Mouse (Mus musculus): ENCODE data around the gene Steap3.

Gene Steap3

DNA sequence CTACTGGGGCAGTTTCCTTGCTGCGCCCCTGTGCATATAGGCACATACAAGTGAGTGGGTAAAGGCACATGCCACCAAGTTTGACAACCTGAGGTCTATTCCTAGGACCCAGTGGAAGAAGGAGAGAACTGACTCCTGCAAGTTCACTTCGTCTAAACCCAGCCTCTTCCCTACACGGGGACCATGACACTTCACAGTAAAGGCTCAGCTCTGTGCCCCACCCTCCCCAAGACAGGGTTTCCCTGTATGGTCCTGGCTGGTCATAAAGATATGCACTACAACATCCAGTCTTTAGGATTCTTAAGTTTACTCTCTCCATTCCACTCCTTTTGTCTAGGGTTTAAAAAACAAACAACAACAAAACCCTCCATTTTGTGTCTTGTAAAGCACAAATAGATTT lies 21.9 kb downstream of the Steap3 start:
- DNase-seq (ENCODE audit: low spot score), result no peak

DNA sequence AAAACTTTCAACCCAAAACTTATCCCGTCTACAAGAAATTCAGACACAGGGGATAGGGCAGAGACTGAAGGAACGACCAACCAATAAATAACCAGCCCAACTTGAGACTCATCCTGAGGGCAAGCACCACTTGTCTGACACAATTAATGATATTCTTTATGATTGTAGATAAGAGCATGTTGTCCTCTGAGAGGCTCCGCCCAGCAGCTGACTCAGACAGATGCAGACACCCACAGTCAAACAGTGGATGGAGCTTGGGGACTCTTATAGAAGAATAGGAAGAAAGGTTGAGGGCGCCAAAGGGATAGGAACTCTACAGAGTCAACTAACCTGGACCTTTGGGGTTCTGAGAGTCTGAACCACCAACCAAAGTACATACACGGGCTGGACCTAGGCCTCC lies 22.7 kb downstream of the Steap3 start:
- no peak for DNase-seq (ENCODE audit: low spot score)

DNA sequence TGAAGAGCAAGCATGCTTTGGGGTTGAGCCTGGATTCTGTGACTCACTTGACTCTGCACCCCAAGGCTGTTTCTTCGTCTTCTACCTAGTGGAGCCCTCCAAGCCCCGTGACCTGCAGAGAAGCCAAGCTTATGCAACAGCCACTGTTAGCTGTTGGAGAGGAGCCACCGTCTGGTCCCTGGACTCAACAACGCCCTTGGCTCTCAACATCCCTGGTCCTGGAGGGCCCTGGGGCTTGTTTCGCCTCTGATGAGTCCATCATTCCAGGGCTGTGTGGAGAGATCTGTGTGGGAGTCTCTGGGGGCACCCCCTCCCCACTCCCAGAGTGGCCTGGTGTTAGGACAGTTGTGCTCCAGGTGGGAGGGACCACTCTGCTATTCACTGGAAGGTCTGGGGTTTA lies 24.3 kb downstream of the Steap3 start:
- DNase-seq (ENCODE audit: low spot score), result no peak

DNA sequence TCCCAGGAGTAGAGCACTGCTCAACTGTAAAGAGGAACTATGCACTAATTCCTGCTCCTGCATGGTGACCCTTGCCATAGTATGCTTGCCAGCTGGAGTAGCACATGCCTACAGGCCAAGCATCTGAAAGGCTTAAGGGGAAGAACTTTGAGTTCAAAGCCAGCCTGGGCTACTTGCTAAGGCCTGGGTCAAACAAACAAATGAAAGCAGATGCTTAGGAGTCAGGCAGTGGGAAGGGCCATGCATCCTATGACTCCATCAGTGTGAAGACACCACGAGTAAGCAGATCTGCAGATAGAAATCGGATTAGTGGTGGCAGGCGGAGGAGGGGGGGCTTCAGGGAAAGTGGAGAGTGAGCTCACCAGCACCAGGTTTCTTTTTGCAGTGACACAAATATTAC lies 25.2 kb downstream of the Steap3 start:
- DNase-seq (ENCODE audit: low spot score), result no peak

DNA sequence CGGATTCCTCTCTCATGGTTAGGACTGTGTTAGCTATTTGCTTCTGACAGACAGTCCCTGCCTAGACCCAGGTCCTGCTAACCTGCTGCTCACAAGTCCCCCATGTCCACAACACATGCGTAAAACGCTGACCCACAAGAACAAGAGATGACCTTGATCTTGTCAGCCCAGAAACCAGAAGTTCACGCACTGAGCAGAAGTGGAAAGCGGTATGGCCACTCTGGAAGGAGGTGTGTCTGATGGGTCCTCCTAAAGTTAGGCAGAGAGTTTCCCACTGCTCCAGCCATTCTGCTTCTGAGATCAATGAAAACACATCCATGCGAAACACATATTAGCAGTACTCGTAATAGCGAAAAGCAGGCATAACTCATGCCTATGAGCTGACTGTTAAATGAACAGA lies 25.6 kb downstream of the Steap3 start:
- no peak for DNase-seq (ENCODE audit: low spot score)

DNA sequence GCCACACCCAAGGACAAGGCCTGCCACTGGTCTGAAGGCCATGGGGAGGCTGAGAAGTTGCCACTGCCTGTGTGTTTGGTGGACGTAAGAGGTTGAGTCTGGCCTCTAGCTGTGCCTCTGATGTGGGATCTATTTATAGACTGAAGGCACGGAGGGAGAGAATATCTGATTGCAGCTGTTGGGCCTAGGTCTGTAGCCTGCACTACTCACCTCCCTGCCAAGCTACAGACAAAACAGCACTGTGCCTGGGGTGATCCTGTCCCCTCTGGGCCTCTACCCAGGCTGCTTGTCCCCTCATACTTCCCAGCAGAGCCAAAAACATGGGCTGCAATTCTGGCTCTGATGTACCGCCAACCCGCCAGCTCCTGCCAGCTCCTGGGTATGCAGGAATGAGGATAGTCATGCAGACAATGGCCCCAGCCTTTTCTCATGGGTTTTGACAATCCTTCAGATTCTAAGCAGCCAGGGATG lies 26.8 kb downstream of the Steap3 start:
- DNase-seq (ENCODE audit: low spot score), result no peak

DNA sequence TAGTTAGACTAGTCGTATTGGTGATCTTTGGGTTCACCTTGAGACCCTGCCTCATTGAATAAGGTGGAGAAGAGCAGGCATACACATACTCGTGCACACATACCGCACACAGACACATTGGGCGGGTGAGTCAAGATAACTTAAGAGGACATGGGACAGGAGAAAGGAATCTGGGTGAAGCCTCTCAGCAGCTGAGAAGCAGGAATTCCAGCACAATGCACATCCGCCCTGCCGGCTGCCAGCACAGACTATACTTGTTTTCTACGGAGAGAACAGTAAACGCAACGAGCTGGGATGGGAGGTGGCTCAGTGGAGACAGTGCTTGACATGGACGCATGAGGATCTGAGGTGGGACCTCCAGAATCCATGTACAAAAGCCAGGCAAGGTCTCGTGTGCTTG lies 27.9 kb downstream of the Steap3 start:
- no peak for DNase-seq (ENCODE audit: low spot score)

DNA sequence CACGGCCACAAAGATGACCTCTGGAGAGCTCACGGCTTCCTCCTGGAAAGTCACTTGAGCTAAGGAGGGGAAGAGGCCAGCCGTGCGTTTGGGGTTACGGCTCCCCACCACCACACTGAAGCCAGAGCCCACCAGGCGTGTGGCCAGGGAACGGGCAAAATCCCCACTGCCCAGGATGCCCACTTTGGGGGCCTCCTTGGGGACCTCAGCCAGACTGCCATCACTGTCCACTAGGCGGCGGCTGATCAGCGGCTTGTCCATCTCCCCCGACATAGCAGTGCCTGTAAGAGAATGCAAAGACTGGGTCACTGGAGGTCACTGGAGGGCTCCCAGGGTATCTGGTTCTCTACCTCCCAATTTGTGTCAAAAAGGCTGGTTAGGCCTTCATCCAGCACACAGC lies 28.5 kb downstream of the Steap3 start:
- DNase-seq (ENCODE audit: low spot score), result no peak

DNA sequence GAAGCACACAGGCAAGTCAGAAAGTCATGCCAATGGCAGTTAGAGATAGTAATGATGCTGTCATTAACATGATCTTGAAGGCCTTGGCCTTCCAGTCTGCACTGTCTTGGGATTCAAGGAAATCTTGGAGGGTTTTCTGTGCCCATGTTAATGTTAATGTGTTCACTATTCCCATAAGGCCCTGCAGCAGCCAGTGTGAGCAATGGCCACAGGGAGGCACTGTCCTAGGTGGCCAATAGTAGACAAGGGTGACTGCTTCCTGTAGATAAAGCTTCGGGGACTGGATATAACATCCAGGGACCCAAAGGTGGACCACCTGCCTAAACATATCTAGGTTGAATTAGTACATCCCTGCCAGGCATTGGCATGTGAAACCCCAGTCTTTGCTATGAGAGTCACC lies 35.4 kb downstream of the Steap3 start:
- DNase-seq (ENCODE audit: low spot score), result no peak

DNA sequence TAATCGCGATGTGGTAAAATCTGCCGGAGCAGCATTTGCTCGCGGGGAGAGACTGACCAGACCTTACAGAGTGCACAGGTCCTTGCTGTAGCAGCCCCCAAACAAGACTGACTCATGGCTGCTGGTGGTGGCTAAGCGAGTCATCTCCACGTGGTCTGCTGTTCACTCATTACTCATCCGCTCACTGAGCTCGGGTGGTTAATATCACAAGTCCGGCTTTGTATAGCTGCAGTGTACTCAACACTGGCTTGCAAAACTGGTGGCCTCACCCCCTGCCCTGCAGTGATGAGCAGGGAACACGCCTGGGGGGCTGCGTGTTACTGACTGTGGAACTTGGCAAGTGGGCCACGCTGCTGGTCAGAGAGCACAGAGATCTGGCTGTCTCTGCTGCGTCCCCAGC lies 36.1 kb downstream of the Steap3 start:
- no peak for DNase-seq (ENCODE audit: low spot score)

DNA sequence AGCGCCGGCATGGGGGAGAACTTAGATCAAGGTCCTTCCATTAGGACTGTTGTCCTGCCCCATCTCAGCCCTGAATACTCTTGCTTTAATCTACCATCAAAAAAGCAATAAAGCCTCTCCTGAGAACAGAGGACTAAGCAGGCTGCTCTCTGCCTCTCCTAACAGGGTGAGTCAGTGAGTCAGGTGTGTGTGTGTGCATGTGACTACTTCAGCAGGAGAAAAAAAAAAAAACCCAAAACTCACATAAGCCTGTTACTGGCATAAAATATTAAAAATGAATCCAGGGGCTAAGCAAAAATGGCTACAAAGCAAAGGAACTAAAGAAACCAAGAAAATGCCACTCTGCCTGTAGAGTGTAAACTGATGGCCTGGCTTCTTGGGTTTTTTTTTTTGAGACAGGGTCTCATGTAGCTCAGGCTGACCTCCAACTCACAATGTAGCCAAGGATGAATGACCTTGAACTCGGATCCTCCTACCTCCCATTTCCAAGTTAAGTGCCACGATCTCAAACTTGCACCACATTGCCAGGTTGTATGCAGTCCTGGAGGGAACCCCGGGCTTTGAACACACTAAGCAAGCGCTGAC lies 36.8 kb downstream of the Steap3 start:
- DNase-seq (ENCODE audit: low spot score), result no peak

DNA sequence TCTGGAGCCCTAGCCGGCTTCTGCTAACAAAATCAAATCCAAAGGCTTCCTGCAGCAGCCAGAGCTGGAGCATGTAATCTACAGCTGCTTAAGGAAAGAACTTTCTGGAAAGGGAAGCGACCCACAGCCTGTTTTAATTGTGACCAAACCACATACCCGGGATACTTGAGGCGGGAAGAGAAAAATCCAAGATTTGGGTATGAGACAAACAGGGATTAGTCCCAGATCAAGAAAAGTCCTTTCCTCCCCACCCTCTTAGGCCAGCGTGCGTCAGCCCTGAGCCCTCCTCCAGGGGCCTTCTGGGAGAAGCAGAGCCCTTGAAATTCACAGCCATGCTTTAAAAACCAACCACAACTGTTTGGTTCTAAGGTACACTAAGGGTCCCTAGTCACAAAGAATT lies 40.3 kb downstream of the Steap3 start:
- DNase-seq (ENCODE audit: low spot score), result no peak

DNA sequence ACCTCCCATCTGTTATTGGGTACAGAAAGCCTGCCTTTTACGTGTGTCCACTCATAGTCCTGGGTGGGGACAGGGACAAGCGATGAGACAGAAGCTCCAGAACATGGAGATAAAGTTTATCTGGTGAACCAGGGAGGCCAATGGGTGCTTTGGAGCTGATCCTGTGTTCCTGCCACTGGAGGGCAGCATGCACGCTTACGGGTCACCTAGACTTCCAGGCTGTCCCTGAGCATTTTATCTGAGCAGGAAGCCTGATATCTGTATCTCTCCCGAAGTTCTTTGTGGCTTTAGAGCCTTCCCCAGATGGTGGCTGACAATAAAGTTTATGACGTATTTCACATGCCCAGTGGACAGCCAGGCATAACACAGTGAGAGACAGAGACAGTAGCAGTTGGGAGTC lies 41.2 kb downstream of the Steap3 start:
- DNase-seq (ENCODE audit: low spot score), result peak; percentile 61

DNA sequence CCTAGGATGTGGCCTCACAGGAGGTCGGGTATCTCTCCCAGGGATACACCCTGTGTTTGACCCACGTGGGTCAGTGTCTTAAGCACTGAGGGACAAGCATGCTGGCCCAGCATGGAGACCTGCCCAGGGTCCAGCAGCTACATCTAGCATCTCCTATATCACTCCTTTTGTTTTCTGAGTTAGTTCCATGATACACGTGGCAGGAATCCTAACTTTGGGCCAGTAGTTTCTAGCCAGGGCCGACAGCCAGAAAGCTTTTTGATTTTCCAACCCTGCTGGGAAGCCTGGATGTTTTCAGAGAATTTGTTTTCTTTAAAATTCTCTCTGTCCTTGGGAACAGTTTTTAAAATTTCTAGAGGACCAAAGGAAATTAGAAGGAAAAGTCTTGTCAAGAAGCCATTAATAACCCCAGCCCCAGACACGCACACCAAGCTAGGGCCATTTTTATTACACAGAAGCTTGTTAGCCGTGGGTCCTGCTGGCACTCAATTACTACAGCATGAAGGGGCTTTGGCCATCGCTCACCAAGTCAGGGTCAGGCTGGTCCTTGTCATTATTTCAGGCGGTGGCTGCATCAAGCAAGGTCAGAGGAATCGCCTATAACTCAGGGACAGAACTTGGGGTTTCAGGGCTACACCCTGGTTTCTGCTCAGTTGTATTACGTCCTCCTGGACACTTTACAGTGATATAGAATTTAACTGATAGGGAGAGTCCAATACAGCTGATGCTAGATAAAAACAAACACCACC lies 42.6 kb downstream of the Steap3 start:
- no peak for DNase-seq (ENCODE audit: low spot score)

DNA sequence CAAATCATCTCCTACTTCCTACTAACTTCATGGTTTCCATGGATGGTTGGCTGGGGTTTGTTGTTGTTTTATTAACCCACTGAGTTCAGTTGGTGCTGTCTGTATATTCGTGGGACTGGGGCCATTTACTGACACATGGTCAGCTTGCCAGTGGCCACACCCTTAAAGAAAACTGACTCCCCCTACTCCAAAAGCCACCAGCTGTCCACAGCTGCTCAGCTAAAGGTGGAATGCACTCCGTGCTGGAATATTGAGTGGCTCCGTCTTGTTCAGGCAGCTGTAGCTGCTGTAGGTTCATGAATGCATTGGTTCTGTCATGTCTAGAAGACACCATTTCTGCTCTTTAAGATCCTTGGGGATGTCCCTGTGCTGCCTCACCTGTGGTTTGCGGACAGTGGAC lies 48.9 kb downstream of the Steap3 start:
- no peak for DNase-seq (ENCODE audit: low spot score)

DNA sequence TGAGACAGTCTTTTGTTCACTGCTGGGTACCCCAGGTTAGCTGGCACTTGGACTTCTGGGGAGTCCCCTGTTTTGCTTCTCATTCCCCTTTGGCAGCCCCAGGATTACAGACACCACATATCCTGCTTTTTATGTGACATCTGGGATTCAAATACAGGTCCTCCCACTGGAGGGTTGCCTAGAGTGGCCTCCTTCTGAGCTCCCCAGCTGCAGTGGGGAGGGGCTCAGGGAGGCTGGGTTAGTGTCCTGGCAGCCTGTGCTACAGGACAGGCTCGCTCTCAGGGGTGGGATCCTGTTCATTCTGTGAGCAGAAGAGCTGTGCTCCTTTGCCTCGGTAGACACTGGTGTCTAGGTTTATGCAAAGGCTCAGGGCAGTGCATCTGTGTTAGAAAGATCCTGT lies 51.2 kb downstream of the Steap3 start:
- no peak for DNase-seq (ENCODE audit: low spot score)

DNA sequence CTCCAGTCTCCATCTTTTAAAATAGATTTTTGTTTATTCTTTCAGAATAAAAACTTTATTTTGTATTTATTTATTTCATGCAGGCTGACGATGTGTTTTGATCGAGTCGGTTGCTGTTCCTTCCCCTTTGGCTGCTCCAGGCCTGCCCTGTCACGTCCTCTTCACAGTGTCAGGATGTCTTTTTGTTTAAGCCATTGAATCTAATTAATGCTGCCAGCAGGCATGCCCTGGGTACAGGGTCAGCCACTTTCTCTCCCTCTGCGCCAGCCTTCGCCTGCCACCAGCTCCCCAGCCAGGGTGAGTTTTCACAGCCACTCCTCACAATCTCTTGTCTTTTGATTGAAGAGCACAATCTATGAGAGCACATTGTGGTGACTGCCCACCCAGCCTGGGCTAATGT lies 51.7 kb downstream of the Steap3 start:
- no peak for DNase-seq (ENCODE audit: low spot score)

DNA sequence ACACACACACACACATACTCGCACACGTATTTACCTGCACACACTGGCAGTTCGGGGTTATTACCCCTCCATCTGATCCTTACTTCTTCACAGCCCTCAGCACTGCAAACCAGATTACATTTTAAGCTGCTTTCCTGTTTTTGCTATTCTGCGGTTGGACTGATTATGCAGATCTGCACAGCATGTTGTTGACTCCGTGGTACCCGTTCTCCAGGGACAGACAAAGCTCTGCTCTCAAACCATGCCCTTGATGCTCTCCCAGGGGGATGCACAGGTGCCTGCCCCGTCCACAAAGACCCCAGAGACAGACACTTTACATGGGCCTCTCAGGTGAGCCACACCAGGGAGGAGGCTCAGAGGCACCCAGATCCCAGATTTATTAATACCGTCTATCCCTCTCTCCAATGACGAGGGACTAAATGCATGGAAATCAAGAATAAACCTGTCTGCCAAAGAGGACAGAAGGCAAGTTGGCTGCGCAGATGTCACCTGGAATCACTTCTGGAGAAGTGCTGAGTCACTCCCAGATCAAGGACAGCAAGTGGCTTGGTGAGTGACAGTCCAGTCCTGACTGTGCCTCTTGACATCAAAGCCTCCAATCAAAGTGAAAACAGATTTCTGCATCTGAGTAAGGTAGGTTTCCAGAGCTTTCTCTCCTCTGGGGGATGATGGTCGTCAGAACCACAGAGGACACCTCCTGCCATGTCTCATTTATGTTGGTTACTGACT lies 63.8 kb downstream of the Steap3 start:
- DNase-seq (ENCODE audit: low spot score), result no peak

DNA sequence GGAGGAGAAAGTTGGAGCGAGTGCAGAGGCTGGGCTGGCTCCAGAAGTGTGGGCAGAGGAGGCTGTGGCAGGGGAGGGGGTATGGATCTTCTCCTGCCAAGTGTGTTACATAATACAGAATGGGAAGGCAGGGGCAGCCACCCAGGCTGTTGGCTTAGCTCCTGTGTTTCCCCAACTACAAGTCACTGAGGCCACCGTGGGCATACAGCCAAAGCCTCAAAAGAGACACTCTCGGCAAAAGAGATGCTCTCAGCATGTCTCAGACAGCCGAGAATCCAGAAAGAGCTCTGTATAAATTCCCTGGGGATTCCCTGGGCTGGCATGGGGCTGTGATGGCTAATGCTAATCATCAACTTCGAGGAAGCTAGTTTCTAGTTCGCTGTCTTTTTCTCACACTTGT lies 64.9 kb downstream of the Steap3 start:
- DNase-seq (ENCODE audit: low spot score), result no peak

DNA sequence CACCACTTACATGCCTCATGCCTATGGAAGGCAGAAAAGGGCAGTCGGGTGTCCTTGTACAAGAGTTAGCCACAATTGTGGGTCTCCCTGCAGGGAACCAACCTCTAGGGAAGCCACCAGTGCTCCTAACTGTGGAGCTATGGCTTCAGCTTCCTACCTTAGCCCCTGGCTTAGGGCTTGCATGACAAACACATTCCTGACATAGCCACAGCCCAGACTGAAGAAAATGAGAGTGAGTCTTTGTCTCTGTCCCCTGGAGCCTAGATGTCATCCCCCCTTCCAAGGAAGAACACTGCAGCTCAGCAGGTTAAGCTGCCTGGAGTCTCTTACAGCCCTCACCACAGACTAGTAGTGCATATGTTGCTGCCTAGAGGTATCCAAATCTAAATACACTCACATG lies 67.7 kb downstream of the Steap3 start:
- DNase-seq (ENCODE audit: low spot score), result no peak

DNA sequence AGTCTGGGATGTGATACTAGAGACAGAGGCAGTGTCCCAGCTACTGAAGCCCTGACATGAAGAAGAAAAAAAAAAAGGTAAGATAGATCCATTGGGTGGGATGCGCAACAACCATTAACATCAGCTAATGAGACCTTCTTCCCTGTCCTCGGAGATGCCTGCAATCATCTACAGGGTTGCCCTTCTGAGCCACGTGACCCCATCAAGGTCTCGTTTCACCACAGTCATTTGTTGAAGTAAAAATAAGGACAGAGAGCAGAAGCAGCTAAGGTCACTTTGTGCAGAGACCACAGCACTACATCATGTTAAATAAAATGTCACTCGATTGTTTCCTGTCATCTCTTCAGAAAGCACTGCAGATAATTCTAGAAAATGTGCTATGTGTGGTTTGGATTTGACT lies 68.7 kb downstream of the Steap3 start:
- DNase-seq (ENCODE audit: low spot score), result no peak

DNA sequence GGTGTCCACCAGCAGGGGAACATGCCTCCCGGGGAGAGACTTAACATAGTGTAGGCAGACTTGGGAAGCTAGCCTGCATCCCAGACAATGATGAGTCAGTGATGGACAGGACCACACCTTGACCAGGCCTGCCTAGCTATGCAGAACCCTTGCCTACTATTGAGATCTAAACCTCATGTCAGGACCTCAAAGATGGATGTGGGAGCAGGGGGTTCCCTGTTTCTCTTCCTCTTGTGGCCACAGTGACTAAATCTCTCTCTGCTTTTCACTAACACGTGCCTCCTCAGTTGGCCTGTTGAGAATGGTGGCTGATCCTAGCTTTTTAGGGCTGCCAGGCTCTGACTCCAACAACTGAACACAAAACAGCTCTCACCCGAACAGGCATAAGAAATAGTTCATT lies 70.0 kb downstream of the Steap3 start:
- no peak for DNase-seq (ENCODE audit: low spot score)

DNA sequence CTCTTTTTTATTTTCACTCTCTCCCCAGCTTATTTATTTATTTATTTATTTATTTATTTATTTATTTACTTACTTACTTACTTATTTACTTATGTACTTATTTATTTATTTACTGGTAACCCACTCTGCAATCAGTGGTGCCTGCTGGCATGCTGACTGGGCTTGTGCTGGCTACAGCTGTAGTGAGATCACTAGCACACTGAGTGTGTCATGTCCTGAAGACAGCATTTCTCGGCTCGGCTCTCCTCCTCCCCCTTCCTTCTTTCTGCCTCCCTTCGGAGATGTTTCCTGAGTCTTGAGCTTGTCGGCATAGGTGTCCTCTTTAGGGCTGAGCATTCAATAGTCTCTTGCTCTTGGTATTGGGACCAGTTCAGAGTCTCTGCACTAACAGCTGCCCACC lies 73.6 kb downstream of the Steap3 start:
- DNase-seq (ENCODE audit: low spot score), result no peak

DNA sequence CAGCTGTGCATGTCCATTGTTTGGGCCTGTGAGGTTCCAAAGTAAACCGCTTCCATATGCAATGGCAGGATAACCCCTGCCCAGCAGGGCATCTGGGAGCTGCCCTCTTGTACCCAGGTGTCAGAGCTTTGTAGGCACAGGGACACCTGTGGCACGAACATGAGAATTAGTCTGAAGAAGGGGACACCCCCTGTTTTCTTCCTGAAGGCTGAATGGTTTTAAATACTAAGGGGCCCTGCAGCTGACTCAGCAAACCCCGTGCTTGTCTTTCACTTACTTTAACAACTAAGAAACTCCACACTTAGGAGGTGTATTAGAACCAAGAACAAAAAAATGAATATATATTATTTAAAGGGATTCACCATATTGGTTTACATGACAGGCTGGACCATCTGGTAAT lies 74.4 kb downstream of the Steap3 start:
- no peak for DNase-seq (ENCODE audit: low spot score)

All from embryo, embryonic 10.5 days (tissue).